Mouse (Mus musculus): ENCODE measurements around the gene Runx1. TPM values are rescaled to one million over a fixed set of nuclear protein-coding genes. Genes with fewer than 3 reads are reported as not detected.

The Runx1 gene
- polyA plus RNA-seq, 1 experiment = 2.4 TPM

- no peak for TF ChIP-seq CTCF (IDR thresholded peaks at IDR 0.05; ENCODE audit: low read depth, low read length)
- no peak for TF ChIP-seq EP300 (IDR thresholded peaks at IDR 0.05; ENCODE audit: insufficient read depth, low read depth, low read length)
- TF ChIP-seq POLR2A (IDR thresholded peaks at IDR 0.05; ENCODE audit: insufficient read depth, low read length) = no peak
- Histone ChIP-seq H3K9ac (ENCODE audit: low read depth, poor library complexity, severe bottlenecking) (no peak overlapping the region), H3K27me3 (ENCODE audit: control insufficient read depth, insufficient read depth, low read length, poor library complexity, severe bottlenecking) (no peaks in the 10 kb centered on the region), H3K27ac (ENCODE audit: insufficient read depth, low read length) (no peak overlapping the region), H3K36me3 (ENCODE audit: control insufficient read depth, insufficient read depth, low read length, poor library complexity, severe bottlenecking) (no peaks in the 10 kb centered on the region), H3K9me3 (replicated peaks; ENCODE audit: control insufficient read depth, insufficient read depth, low read length, poor library complexity, severe bottlenecking) (no peaks in the 10 kb centered on the region), H3K4me1 (ENCODE audit: control insufficient read depth, insufficient read depth, low read length) (no peaks in the 10 kb centered on the region), H3K4me3 (ENCODE audit: low read depth, low read length) (no peak overlapping the region)
Measured at GRCm38 (mm10) chr16:92778096-92778780, 47.7 kb downstream of the Runx1 start.

- Histone ChIP-seq H3K36me3 (ENCODE audit: control insufficient read depth, insufficient read depth, low read length, poor library complexity, severe bottlenecking) (no peaks in the 10 kb centered on the region), H3K9me3 (replicated peaks; ENCODE audit: control insufficient read depth, insufficient read depth, low read length, poor library complexity, severe bottlenecking) (no peaks in the 10 kb centered on the region), H3K27me3 (ENCODE audit: control insufficient read depth, insufficient read depth, low read length, poor library complexity, severe bottlenecking) (no peaks in the 10 kb centered on the region), H3K9ac (ENCODE audit: low read depth, poor library complexity, severe bottlenecking) (no peak overlapping the region), H3K4me1 (ENCODE audit: control insufficient read depth, insufficient read depth, low read length) (no peaks in the 10 kb centered on the region), H3K4me3 (ENCODE audit: low read depth, low read length) (no peak overlapping the region), H3K27ac (ENCODE audit: insufficient read depth, low read length) (no peak overlapping the region)
- no peak for TF ChIP-seq POLR2A (IDR thresholded peaks at IDR 0.05; ENCODE audit: insufficient read depth, low read length)
- TF ChIP-seq CTCF (IDR thresholded peaks at IDR 0.05; ENCODE audit: low read depth, low read length) = no peak
- TF ChIP-seq EP300 (IDR thresholded peaks at IDR 0.05; ENCODE audit: insufficient read depth, low read depth, low read length) = no peak
Measured at GRCm38 (mm10) chr16:92767862-92768261, 58.1 kb downstream of the Runx1 start.

GRCm38 (mm10) chr16:92767423-92767822 is 58.5 kb downstream of the Runx1 start:
- TF ChIP-seq CTCF (IDR thresholded peaks at IDR 0.05; ENCODE audit: low read depth, low read length) (no peak), POLR2A (IDR thresholded peaks at IDR 0.05; ENCODE audit: insufficient read depth, low read length) (no peak), EP300 (IDR thresholded peaks at IDR 0.05; ENCODE audit: insufficient read depth, low read depth, low read length) (no peak)
- H3K4me1 ChIP-seq (ENCODE audit: control insufficient read depth, insufficient read depth, low read length) = no peaks in the 10 kb centered on the region
- H3K36me3 ChIP-seq (ENCODE audit: control insufficient read depth, insufficient read depth, low read length, poor library complexity, severe bottlenecking) = no peaks in the 10 kb centered on the region
- H3K9me3 ChIP-seq (replicated peaks; ENCODE audit: control insufficient read depth, insufficient read depth, low read length, poor library complexity, severe bottlenecking) = no peaks in the 10 kb centered on the region
- H3K9ac ChIP-seq (ENCODE audit: low read depth, poor library complexity, severe bottlenecking) = no peak overlapping the region
- no peak overlapping the region for H3K4me3 ChIP-seq (ENCODE audit: low read depth, low read length)
- no peaks in the 10 kb centered on the region for H3K27me3 ChIP-seq (ENCODE audit: control insufficient read depth, insufficient read depth, low read length, poor library complexity, severe bottlenecking)
- H3K27ac ChIP-seq (ENCODE audit: insufficient read depth, low read length) = no peak overlapping the region

GRCm38 (mm10) chr16:92764741-92765396 is 61.1 kb downstream of the Runx1 start:
- no peaks in the 10 kb centered on the region for H3K36me3 ChIP-seq (ENCODE audit: control insufficient read depth, insufficient read depth, low read length, poor library complexity, severe bottlenecking)
- H3K27me3 ChIP-seq (ENCODE audit: control insufficient read depth, insufficient read depth, low read length, poor library complexity, severe bottlenecking) = no peaks in the 10 kb centered on the region
- H3K9me3 ChIP-seq (replicated peaks; ENCODE audit: control insufficient read depth, insufficient read depth, low read length, poor library complexity, severe bottlenecking) = no peaks in the 10 kb centered on the region
- TF ChIP-seq POLR2A (IDR thresholded peaks at IDR 0.05; ENCODE audit: insufficient read depth, low read length) (no peak), EP300 (IDR thresholded peaks at IDR 0.05; ENCODE audit: insufficient read depth, low read depth, low read length) (no peak)
- no peak overlapping the region for H3K9ac ChIP-seq (ENCODE audit: low read depth, poor library complexity, severe bottlenecking)
- no peak overlapping the region for H3K4me3 ChIP-seq (ENCODE audit: low read depth, low read length)
- no peaks in the 10 kb centered on the region for H3K4me1 ChIP-seq (ENCODE audit: control insufficient read depth, insufficient read depth, low read length)
- H3K27ac ChIP-seq (ENCODE audit: insufficient read depth, low read length) = no peak overlapping the region

GRCm38 (mm10) chr16:92763666-92764065 is 62.3 kb downstream of the Runx1 start:
- no peak overlapping the region for H3K27ac ChIP-seq (ENCODE audit: insufficient read depth, low read length)
- no peak overlapping the region for H3K4me3 ChIP-seq (ENCODE audit: low read depth, low read length)
- no peaks in the 10 kb centered on the region for H3K36me3 ChIP-seq (ENCODE audit: control insufficient read depth, insufficient read depth, low read length, poor library complexity, severe bottlenecking)
- no peaks in the 10 kb centered on the region for H3K4me1 ChIP-seq (ENCODE audit: control insufficient read depth, insufficient read depth, low read length)
- no peaks in the 10 kb centered on the region for H3K9me3 ChIP-seq (replicated peaks; ENCODE audit: control insufficient read depth, insufficient read depth, low read length, poor library complexity, severe bottlenecking)
- no peaks in the 10 kb centered on the region for H3K27me3 ChIP-seq (ENCODE audit: control insufficient read depth, insufficient read depth, low read length, poor library complexity, severe bottlenecking)
- no peak for TF ChIP-seq EP300 (IDR thresholded peaks at IDR 0.05; ENCODE audit: insufficient read depth, low read depth, low read length)
- no peak for TF ChIP-seq CTCF (IDR thresholded peaks at IDR 0.05; ENCODE audit: low read depth, low read length)
- TF ChIP-seq POLR2A (IDR thresholded peaks at IDR 0.05; ENCODE audit: insufficient read depth, low read length) = no peak
- H3K9ac ChIP-seq (ENCODE audit: low read depth, poor library complexity, severe bottlenecking) = no peak overlapping the region

- no peaks in the 10 kb centered on the region for H3K36me3 ChIP-seq (ENCODE audit: control insufficient read depth, insufficient read depth, low read length, poor library complexity, severe bottlenecking)
- no peak overlapping the region for H3K4me3 ChIP-seq (ENCODE audit: low read depth, low read length)
- H3K9ac ChIP-seq (ENCODE audit: low read depth, poor library complexity, severe bottlenecking) = no peak overlapping the region
- no peaks in the 10 kb centered on the region for H3K4me1 ChIP-seq (ENCODE audit: control insufficient read depth, insufficient read depth, low read length)
- H3K9me3 ChIP-seq (replicated peaks; ENCODE audit: control insufficient read depth, insufficient read depth, low read length, poor library complexity, severe bottlenecking) = no peaks in the 10 kb centered on the region
- no peak for TF ChIP-seq EP300 (IDR thresholded peaks at IDR 0.05; ENCODE audit: insufficient read depth, low read depth, low read length)
- TF ChIP-seq POLR2A (IDR thresholded peaks at IDR 0.05; ENCODE audit: insufficient read depth, low read length) = no peak
- TF ChIP-seq CTCF (IDR thresholded peaks at IDR 0.05; ENCODE audit: low read depth, low read length) = no peak
- H3K27me3 ChIP-seq (ENCODE audit: control insufficient read depth, insufficient read depth, low read length, poor library complexity, severe bottlenecking) = no peaks in the 10 kb centered on the region
- no peak overlapping the region for H3K27ac ChIP-seq (ENCODE audit: insufficient read depth, low read length)
Measured at GRCm38 (mm10) chr16:92761968-92762521, 63.9 kb downstream of the Runx1 start.
